Mouse (Mus musculus): Measurements from ENCODE around the gene Nos1. TPM values are rescaled to one million over a fixed set of nuclear protein-coding genes. Genes with fewer than 3 reads are reported as not detected.
A peak's percentile ranks its signal among the peaks of the same experiment; 100 is the strongest.

The Nos1 gene
- total RNA-seq, 2 experiments from 2014 or later: 28.5 to 39.3 TPM

GRCm38 (mm10) chr5:117898055-117898806 is 117.4 kb downstream of the Nos1 start:
- DNase-seq: no peak

DNA sequence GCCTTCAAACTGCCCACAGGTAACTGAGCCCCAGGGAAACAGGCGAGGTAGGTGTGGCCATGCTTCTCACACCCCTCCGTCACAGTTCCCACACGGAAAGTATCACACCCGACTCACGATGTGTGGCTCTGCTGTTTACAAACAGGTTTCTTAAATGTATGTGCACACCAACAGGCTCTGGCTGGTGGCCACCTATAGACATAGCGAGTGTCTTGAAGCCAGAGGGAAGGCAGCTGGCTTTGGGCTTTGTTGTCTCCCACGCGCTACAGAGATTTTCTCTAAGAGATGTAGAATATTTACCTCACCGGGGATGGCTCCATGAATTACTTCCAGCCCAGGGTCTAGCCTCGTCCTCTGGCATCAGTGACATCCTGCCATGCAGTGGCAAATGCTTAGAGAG is 118.5 kb downstream of the Nos1 start:
- no peak for DNase-seq

- no peak for DNase-seq
Measured at GRCm38 (mm10) chr5:117900921-117901705, 120.3 kb downstream of the Nos1 start.

- no peak for DNase-seq
Measured at GRCm38 (mm10) chr5:117903534-117903933, 122.7 kb downstream of the Nos1 start.

- DNase-seq: no peak
Measured at GRCm38 (mm10) chr5:117905728-117906127, 124.9 kb downstream of the Nos1 start.

DNA sequence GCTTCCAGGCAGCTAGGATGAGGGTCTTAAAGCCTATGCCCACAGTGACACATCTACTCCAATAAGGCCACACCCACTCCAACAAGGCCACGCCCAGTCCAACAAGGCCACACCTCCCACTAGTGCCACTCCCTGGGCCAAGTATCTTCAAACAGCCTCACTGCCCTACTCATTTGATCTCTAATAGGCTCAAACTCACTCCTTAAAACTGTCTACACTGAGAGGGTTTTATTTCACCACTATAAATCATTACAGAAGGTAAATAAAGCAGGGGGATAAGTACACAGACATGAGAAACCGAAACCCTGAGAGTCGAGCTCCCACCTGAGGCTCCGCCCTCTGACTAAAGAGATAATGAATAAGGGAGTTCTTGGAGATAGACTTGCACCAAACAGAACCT is 128.7 kb downstream of the Nos1 start:
- DNase-seq: no peak

DNA sequence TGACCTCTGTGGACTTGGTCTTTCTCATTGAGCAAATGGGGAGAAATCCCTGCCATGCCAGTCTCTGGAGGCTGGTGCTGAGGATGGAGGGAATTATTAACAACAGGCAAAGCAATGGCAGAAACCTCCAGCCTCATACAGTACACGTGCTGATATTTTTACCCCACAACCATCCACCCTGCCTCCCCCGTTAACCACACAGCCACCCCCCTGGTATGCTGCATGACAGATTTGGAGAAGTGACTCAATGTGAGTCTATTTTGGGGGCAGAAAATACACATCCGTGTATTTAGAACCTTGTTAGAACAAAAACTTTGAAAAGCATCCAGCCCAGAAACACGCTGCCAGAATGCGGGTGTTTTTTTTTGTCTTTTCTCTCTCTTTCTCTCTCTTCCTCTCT is 135.5 kb downstream of the Nos1 start:
- DNase-seq: no peak

DNA sequence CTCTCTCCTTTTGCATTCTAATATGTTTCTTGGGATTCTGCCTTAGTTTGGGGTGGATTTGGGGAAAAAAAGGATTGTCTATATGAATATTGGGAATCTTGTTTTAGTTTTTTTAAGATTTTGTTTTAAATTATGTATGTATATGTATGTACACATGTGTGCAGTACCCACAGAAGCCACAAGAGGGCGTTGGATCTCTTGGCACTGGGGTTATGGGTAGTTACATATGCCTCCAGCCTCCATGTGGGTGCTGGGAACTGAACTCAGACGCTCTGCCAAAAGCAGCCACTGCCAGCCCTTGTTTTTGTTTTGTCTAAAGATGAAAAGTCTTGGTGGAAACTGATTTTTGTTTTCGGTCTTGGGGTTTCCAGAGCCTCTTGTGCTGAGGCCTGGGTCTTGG is 136.1 kb downstream of the Nos1 start:
- DNase-seq: no peak

- DNase-seq: no peak
Measured at GRCm38 (mm10) chr5:117921786-117922528, 141.1 kb downstream of the Nos1 start.

DNA sequence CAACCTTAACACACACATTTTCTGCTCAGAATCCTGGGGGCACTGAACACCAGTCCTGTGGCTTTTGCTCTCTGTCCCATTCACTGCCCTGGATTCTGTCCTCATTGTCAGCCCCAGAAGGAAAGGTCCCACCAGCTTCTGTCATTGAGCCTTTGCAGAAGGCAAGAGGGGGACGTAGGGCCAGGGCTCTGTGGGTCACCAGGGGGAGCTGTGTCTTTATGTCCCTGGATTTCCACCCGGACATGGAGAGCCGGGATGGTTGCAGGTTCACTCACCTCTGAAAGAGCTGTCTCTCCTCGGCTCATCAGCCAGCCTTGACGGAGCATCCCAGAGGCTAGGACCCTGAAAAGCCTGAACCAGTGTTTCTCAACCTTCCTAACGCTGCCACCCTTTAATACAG is 142.9 kb downstream of the Nos1 start:
- no peak for DNase-seq

- DNase-seq: no peak
Measured at GRCm38 (mm10) chr5:117928553-117928952, 147.7 kb downstream of the Nos1 start.

DNA sequence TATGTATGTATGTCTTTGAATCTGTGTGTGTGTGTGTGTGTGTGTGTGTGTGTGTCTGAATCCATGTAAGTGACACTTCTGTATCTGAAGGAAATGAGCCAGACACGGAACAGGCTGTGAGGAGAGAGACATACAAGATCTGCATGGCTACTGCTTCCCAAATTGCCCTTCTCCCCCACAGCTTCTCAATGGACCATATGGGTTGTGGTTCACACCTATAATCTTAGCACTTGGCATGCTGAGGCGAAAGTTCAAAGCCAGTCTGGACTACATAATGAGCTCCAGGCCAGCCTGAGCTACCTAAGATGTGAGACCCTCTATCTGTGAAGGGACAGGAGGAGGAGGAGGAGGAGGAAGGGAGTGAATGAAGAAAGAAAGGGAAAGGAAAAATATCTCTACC is 151.4 kb downstream of the Nos1 start:
- DNase-seq: no peak

- DNase-seq: peak; percentile 40
Measured at GRCm38 (mm10) chr5:117932862-117933261, 152.0 kb downstream of the Nos1 start.

- DNase-seq: no peak
Measured at GRCm38 (mm10) chr5:117936346-117936745, 155.5 kb downstream of the Nos1 start.

- DNase-seq: no peak
Measured at GRCm38 (mm10) chr5:117937186-117937585, 156.4 kb downstream of the Nos1 start.

GRCm38 (mm10) chr5:117938182-117938581 is 157.3 kb downstream of the Nos1 start:
- peak; percentile 31 for DNase-seq

DNA sequence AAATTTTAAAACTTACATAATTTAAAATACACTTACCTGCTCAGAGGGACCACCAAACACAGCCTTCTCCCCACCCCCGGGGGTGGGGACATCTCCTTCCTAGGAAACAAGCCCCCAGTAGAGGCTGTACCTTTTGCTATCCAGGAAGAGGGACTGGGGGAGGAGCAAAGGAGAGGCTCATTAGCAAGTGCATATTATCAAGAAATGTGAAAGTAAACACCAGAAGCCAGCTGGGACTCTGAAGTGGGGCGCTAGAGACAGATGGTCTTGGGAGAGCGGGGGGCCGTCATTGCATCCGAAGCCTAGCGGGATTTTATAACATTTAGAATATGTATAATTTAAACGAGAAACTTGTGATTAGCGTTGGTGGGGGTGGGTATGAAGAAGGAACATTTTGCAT is 158.6 kb downstream of the Nos1 start:
- no peak for DNase-seq

DNA sequence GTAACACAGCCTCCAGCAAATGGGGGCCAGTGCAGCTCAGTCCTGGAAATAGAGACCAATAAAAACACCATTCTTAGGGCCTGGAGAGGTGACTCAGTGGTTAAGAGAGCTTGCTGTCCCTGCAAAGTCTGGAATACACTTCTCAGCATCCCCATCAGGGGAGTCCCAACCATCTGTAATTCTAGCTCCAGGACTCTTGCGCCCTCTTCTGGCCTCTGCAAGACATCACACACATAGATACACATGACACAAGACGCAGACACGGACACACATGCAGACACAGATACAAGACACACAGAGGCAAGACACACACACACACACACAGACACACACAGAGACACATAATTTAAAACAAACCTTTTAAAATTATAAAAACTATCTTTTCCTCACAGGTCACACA is 160.7 kb downstream of the Nos1 start:
- DNase-seq: no peak

DNA sequence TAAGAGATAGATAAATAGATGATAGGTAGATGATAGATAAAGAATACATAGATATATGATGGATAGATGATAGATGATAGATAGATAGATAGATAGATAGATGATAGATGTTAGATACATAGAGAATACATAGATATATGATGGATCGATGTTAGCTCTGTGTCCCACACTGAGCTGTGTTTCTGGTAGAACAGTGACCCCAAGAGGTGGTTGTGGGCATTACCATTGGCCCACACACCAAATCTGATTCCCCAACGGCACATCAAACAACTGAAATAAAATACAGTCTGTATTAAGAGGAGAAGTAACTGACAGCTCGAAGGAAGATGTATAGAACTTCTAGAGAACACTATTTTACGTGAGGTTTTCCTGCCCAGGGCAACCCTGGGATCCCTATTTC is 165.8 kb downstream of the Nos1 start:
- DNase-seq: no peak

DNA sequence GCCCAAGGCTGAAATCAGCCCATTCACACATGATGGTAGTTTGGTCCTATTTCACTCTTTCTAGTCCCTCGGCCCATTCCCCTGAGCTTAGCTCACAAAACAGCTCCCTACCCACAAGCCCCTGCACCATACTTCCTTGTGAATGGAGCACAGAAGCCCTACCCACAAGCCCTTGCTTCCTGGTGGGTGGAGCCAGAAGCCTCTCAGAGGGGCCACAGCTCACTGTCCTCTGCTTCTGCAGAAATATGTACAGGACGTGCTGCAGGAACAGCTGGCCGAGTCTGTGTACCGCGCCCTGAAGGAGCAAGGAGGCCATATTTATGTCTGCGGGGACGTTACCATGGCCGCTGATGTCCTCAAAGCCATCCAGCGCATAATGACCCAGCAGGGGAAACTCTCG is 168.6 kb downstream of the Nos1 start:
- DNase-seq: no peak

GRCm38 (mm10) chr5:117953893-117954292 is 173.1 kb downstream of the Nos1 start:
- no peak for DNase-seq

DNA sequence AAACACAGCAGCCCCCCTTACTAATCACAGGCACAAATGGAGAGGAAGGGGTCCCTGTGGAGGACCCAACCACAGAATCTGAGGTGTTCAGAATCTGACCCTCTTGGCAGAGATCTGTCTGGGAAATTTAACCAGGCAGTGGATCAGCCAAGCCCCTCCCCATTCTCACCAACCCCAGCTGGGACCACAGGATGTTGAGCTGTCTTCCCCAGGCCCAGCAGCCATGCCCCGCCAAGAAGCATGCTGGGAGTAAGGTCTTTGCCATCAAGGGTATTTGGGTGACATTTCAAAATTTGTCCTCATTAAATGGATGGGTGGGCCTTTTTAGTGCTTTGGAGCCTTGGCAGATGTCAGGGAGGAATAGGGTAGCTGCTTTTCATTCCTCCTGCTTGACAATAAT is 173.6 kb downstream of the Nos1 start:
- no peak for DNase-seq
